Mouse (Mus musculus) liver, embryonic 13.5 days (tissue): ENCODE measurements around the gene Vsir. TPM values are rescaled to one million over a fixed set of nuclear protein-coding genes. Genes with fewer than 3 reads are reported as not detected.

Experiments
- ATAC-seq: fragments of 200-750 bp; cut with Nextera tagmentation; 2 replicates; pipeline ENCODE4 v1.8.0; 2017; ENCODE audit warnings: low read depth, mild to moderate bottlenecking, moderate number of reproducible peaks, moderate library complexity
- DNase-seq: peaks from one replicate; pipeline ENCODE4 v3.0.0; 2022
- H3K27ac ChIP-seq: fragments of 300-500 bp; sonication (generic); 2 replicates; pipeline ENCODE4 v1.5.1; 2015; ENCODE audit warnings: moderate library complexity, mild to moderate bottlenecking, inconsistent platforms
- H3K27me3 ChIP-seq: fragments of 300-500 bp; sonication (generic); 2 replicates; pipeline ENCODE4 v1.6.1; 2015; ENCODE audit warnings: mild to moderate bottlenecking, inconsistent platforms
- H3K36me3 ChIP-seq: fragments of 300-500 bp; sonication (generic); 2 replicates; pipeline ENCODE4 v1.6.1; 2015; ENCODE audit warnings: mild to moderate bottlenecking, inconsistent platforms
- H3K4me1 ChIP-seq: fragments of 300-500 bp; sonication (generic); replicated peaks from 2 replicates; pipeline ENCODE4 v1.6.1; 2015; ENCODE audit warnings: inconsistent platforms
- H3K4me2 ChIP-seq: fragments of 300-500 bp; sonication (generic); 2 replicates; pipeline ENCODE4 v1.6.1; 2015; ENCODE audit warnings: inconsistent platforms, mild to moderate bottlenecking, moderate library complexity
- H3K4me3 ChIP-seq: fragments of 300-500 bp; sonication (generic); replicated peaks from 2 replicates; pipeline ENCODE4 v1.5.1; 2015; ENCODE audit warnings: mild to moderate bottlenecking, inconsistent platforms
- H3K9ac ChIP-seq: fragments of 300-500 bp; sonication (generic); 2 replicates; pipeline ENCODE4 v1.6.1; 2015; ENCODE audit warnings: mild to moderate bottlenecking, inconsistent platforms
- H3K9me3 ChIP-seq: fragments of 300-500 bp; sonication (generic); replicated peaks from 2 replicates; pipeline ENCODE4 v1.6.1; 2016; ENCODE audit warnings: inconsistent platforms
- WGBS: fragments of 180-500 bp; shearing (Covaris S2); methylation state at CpG from one replicate; pipeline ENCODE4 v1.1.7; 2015; ENCODE audit not compliant: insufficient replicate concordance; 5-methylcytosine and 5-hydroxymethylcytosine counted together
- polyA plus RNA-seq: library from polyadenylated mRNA; unstranded; fragments of >200 nt; fragmentation: Nextera tagmentation; extraction: Ambion mirVana; gene quantifications from 2 replicates; pipeline ENCODE4 v1.2.1, GENCODE M21; 2015

Vsir gene
- polyA plus RNA-seq, 1 experiment from 2014 or later = 3.7 TPM

DNA sequence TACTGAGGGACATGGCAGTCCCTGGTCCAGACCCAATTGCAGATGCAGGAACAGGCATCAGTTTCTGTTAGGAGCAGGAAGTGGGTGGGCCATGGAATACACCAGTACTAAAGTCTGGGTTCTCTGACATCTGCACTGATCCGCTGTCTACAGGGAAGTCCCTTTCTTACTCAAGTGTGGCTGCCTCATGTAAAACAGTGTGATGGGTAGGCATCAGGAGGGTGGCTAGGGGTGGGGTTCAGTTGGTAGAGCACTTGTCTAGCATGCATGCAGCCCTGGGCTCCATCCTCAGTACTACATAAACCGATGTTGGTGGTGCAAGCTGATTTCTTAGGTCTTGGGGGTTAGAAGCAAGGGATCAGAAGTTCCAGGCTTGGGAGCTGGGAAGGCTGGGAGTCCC is 67.1 kb downstream of the Vsir start:
- Histone ChIP-seq H3K9ac (no peak overlapping the region), H3K27ac (no peak overlapping the region), H3K4me1 (no peaks in the 10 kb centered on the region), H3K36me3 (no peaks in the 10 kb centered on the region), H3K27me3 (0 out of 2 replicates have a peak, but pooled peaks cover 5% of the 10 kb centered on the region), H3K4me2 (no peak overlapping the region), H3K9me3 (no peaks in the 10 kb centered on the region), H3K4me3 (no peak overlapping the region)
- no peak for ATAC-seq
- no peak for DNase-seq
- 46% methylated on average over 2 of the region's 2 CpGs for WGBS

DNA sequence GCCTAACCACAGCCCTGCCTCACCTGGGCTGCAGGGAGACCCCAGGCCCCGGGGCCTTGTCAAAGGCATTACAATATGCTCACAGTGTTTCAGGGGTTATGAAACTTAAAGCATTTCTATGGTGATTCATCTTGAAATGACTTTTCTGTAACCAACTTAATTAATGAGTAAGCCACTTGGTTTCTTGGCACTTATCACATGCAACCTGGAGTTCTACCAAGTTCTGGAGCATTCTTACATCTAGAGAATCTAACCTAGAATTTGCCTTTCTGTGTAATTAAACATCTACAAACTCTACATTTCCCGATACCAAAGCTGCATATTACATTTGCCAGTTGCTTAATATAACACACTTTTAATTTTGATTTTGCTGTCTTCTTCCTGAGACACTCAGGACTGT is 70.4 kb downstream of the Vsir start:
- Histone ChIP-seq H3K27ac (no peak overlapping the region), H3K4me3 (no peak overlapping the region), H3K9me3 (no peaks in the 10 kb centered on the region), H3K9ac (no peak overlapping the region), H3K4me2 (no peak overlapping the region), H3K27me3 (no peaks in the 10 kb centered on the region), H3K4me1 (no peaks in the 10 kb centered on the region), H3K36me3 (no peaks in the 10 kb centered on the region)
- 60% methylated on average over 2 of the region's 2 CpGs for WGBS
- no peak for ATAC-seq
- no peak for DNase-seq

DNA sequence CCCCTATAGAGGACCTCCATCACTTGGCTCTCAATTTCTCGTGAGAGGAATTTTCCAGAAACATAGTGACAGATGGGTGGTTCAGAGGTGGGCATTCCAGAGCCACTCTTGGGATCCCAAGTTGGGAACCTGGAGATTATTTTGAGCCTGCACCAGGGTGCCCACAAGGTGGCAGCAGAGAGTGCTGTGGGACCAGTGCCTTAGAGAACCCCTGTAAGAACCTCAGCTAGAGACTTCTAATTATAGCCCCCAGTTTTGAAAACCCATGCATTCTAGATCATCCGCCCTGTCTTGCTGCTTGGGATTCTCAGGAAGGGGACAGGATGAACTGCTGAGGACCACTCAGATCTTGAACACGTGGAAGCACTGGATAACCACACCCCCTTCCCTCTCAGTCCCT is 71.5 kb downstream of the Vsir start:
- Histone ChIP-seq H3K27me3 (no peaks in the 10 kb centered on the region), H3K4me1 (no peaks in the 10 kb centered on the region), H3K9ac (no peak overlapping the region), H3K4me2 (no peak overlapping the region), H3K9me3 (no peaks in the 10 kb centered on the region), H3K27ac (no peak overlapping the region), H3K4me3 (no peak overlapping the region), H3K36me3 (no peaks in the 10 kb centered on the region)
- ATAC-seq (no peak), DNase-seq (peak; percentile 23)
- WGBS = 17% methylated on average over 3 of the region's 3 CpGs

DNA sequence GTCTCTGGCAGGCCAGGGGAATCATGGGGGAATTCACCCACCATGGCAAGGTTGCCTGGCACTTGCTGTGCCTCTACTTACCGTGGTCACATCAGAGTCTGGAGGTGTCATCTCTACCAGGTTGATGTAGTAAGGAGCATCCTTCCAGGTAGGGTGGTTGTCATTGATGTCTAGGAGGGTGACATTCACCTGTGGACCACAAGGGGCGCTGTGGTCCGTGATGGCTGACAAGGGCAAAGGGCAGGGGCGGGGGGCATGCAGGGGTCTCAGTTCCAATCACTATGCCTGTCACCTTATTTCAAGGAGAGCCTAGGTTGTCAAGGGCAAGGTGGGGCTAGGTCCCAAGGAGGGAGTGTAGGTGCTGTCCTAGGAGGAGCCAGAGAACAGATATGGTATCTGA is 73.0 kb downstream of the Vsir start:
- Histone ChIP-seq H3K9ac (no peak overlapping the region), H3K9me3 (no peaks in the 10 kb centered on the region), H3K27ac (no peak overlapping the region), H3K36me3 (no peaks in the 10 kb centered on the region), H3K27me3 (no peaks in the 10 kb centered on the region), H3K4me1 (no peaks in the 10 kb centered on the region), H3K4me2 (no peak overlapping the region), H3K4me3 (no peak overlapping the region)
- DNase-seq (no peak), ATAC-seq (no peak)
- WGBS = 20% methylated on average over 4 of the region's 4 CpGs

Other genes starting within 250 kb of the Vsir start
- gene Spock2, start 240.6 kb upstream of the Vsir start, polyA plus RNA-seq = 0.13 and 0.21 TPM in 2 replicates
- gene Chst3, start 127.6 kb upstream of the Vsir start, polyA plus RNA-seq = 0.07 and 0.08 TPM in 2 replicates
- gene Psap, start 69.2 kb upstream of the Vsir start, polyA plus RNA-seq = 52.6 and 54.5 TPM in 2 replicates
- not detected in 2 replicates for gene Gm17455, start 52.9 kb downstream of the Vsir start, polyA plus RNA-seq